Mouse (Mus musculus): ENCODE measurements around the gene Rab1b. TPM values are rescaled to one million over a fixed set of nuclear protein-coding genes. Genes with fewer than 3 reads are reported as not detected.

Gene Rab1b
- polyA plus RNA-seq, 1 experiment from 2014 or later, result 213 TPM

- WGBS, result 31% methylated on average over 21 of the region's 21 CpGs
- Histone ChIP-seq H3K4me1 (replicated peaks; ENCODE audit: control insufficient read depth, insufficient read depth, low read length) (peaks cover 22% of the 10 kb centered on the region), H3K27ac (no peak overlapping the region), H3K36me3 (replicated peaks; ENCODE audit: control insufficient read depth, insufficient read depth) (no peaks in the 10 kb centered on the region), H3K4me2 (replicated peaks) (peak overlapping the region; percentile 64), H3K9me3 (ENCODE audit: control insufficient read depth, low read length) (no peaks in the 10 kb centered on the region), H3K9ac (peak overlapping the region; percentile 52), H3K27me3 (ENCODE audit: control insufficient read depth, insufficient read depth, low read length) (peaks cover 21% of the 10 kb centered on the region; the same call in 1 of the 2 replicates), H3K4me3 (replicated peaks; ENCODE audit: low read length) (peak overlapping the region; percentile 31)
- ATAC-seq (ENCODE audit: low FRiP score), result no peak
- no peak for DNase-seq (ENCODE audit: low spot score)
These were observed 38.2 kb downstream of the Rab1b start for GRCm38 (mm10) chr19:5068570-5069234.

- Histone ChIP-seq H3K9me3 (ENCODE audit: control insufficient read depth, low read length) (no peaks in the 10 kb centered on the region), H3K27ac (no peak within 1 kb of the TSS), H3K27me3 (ENCODE audit: control insufficient read depth, insufficient read depth, low read length) (peaks cover 21% of the 10 kb centered on the region; the same call in 1 of the 2 replicates), H3K9ac (peak within 1 kb of the TSS; percentile 52), H3K4me3 (replicated peaks; ENCODE audit: low read length) (peak within 1 kb of the TSS; percentile 31), H3K4me1 (replicated peaks; ENCODE audit: control insufficient read depth, insufficient read depth, low read length) (peaks cover 22% of the 10 kb centered on the region), H3K36me3 (replicated peaks; ENCODE audit: control insufficient read depth, insufficient read depth) (no peaks in the 10 kb centered on the region), H3K4me2 (replicated peaks) (peak within 1 kb of the TSS; percentile 64)
- no peak for ATAC-seq (ENCODE audit: low FRiP score)
- no peak for DNase-seq (ENCODE audit: low spot score)
- WGBS, result under 1% methylated on average over 54 of the region's 56 CpGs
These were observed 38.9 kb downstream of the Rab1b start, which contains the start of gene Cd248 for GRCm38 (mm10) chr19:5067867-5068569. Gene Cd248, plus strand, starts transcription at chr19:5068078.

GRCm38 (mm10) chr19:5067040-5067799, 39.7 kb downstream of the Rab1b start:
- Histone ChIP-seq H3K27ac (no peak overlapping the region), H3K9ac (peak overlapping the region; percentile 52; the same call in 1 of the 2 replicates), H3K27me3 (ENCODE audit: control insufficient read depth, insufficient read depth, low read length) (peaks cover 21% of the 10 kb centered on the region; the same call in 1 of the 2 replicates), H3K36me3 (replicated peaks; ENCODE audit: control insufficient read depth, insufficient read depth) (no peaks in the 10 kb centered on the region), H3K4me2 (replicated peaks) (peak overlapping the region; percentile 64), H3K9me3 (ENCODE audit: control insufficient read depth, low read length) (no peaks in the 10 kb centered on the region), H3K4me1 (replicated peaks; ENCODE audit: control insufficient read depth, insufficient read depth, low read length) (peaks cover 22% of the 10 kb centered on the region), H3K4me3 (replicated peaks; ENCODE audit: low read length) (peak overlapping the region; percentile 31; the same call in 1 of the 2 replicates)
- ATAC-seq (ENCODE audit: low FRiP score), result no peak
- no peak for DNase-seq (ENCODE audit: low spot score)
- WGBS, result 11% methylated on average over 15 of the region's 15 CpGs

GRCm38 (mm10) chr19:5065104-5065503, 41.8 kb downstream of the Rab1b start:
- H3K4me2 ChIP-seq (replicated peaks), result no peak overlapping the region
- no peak overlapping the region for H3K27ac ChIP-seq
- H3K9ac ChIP-seq, result no peak overlapping the region
- WGBS, result 73% methylated on average over 7 of the region's 7 CpGs
- H3K9me3 ChIP-seq (ENCODE audit: control insufficient read depth, low read length), result no peaks in the 10 kb centered on the region
- H3K4me3 ChIP-seq (replicated peaks; ENCODE audit: low read length), result no peak overlapping the region
- DNase-seq (ENCODE audit: low spot score), result no peak
- H3K4me1 ChIP-seq (replicated peaks; ENCODE audit: control insufficient read depth, insufficient read depth, low read length), result peaks cover 20% of the 10 kb centered on the region
- ATAC-seq (ENCODE audit: low FRiP score), result no peak
- peaks cover 21% of the 10 kb centered on the region; the same call in 1 of the 2 replicates for H3K27me3 ChIP-seq (ENCODE audit: control insufficient read depth, insufficient read depth, low read length)
- H3K36me3 ChIP-seq (replicated peaks; ENCODE audit: control insufficient read depth, insufficient read depth), result no peaks in the 10 kb centered on the region

- H3K4me3 ChIP-seq (replicated peaks; ENCODE audit: low read length), result no peak overlapping the region
- peaks cover 7% of the 10 kb centered on the region for H3K27me3 ChIP-seq (ENCODE audit: control insufficient read depth, insufficient read depth, low read length)
- DNase-seq (ENCODE audit: low spot score) (no peak), ATAC-seq (ENCODE audit: low FRiP score) (no peak)
- no peak overlapping the region for H3K4me2 ChIP-seq (replicated peaks)
- H3K27ac ChIP-seq, result no peak overlapping the region
- no peaks in the 10 kb centered on the region for H3K36me3 ChIP-seq (replicated peaks; ENCODE audit: control insufficient read depth, insufficient read depth)
- 89% methylated on average over 6 of the region's 6 CpGs for WGBS
- H3K9ac ChIP-seq, result no peak overlapping the region
- H3K4me1 ChIP-seq (replicated peaks; ENCODE audit: control insufficient read depth, insufficient read depth, low read length), result peaks cover 15% of the 10 kb centered on the region; the same call in 1 of the 2 replicates
- no peaks in the 10 kb centered on the region for H3K9me3 ChIP-seq (ENCODE audit: control insufficient read depth, low read length)
These were observed 44.4 kb downstream of the Rab1b start for GRCm38 (mm10) chr19:5062446-5062845.

GRCm38 (mm10) chr19:5062041-5062440, 44.8 kb downstream of the Rab1b start:
- peaks cover 3% of the 10 kb centered on the region for H3K27me3 ChIP-seq (ENCODE audit: control insufficient read depth, insufficient read depth, low read length)
- no peak for ATAC-seq (ENCODE audit: low FRiP score)
- no peaks in the 10 kb centered on the region for H3K9me3 ChIP-seq (ENCODE audit: control insufficient read depth, low read length)
- 89% methylated on average over 5 of the region's 5 CpGs for WGBS
- H3K9ac ChIP-seq, result no peak overlapping the region
- H3K4me1 ChIP-seq (replicated peaks; ENCODE audit: control insufficient read depth, insufficient read depth, low read length), result peaks cover 13% of the 10 kb centered on the region; the same call in 1 of the 2 replicates
- no peaks in the 10 kb centered on the region for H3K36me3 ChIP-seq (replicated peaks; ENCODE audit: control insufficient read depth, insufficient read depth)
- H3K4me2 ChIP-seq (replicated peaks), result no peak overlapping the region
- no peak for DNase-seq (ENCODE audit: low spot score)
- no peak overlapping the region for H3K4me3 ChIP-seq (replicated peaks; ENCODE audit: low read length)
- H3K27ac ChIP-seq, result no peak overlapping the region

GRCm38 (mm10) chr19:5060365-5061330, 46.2 kb downstream of the Rab1b start:
- H3K4me1 ChIP-seq (replicated peaks; ENCODE audit: control insufficient read depth, insufficient read depth, low read length), result 0 out of 2 replicates have a peak, but pooled peaks cover 10% of the 10 kb centered on the region
- 32% methylated on average over 5 of the region's 5 CpGs for WGBS
- no peaks in the 10 kb centered on the region for H3K9me3 ChIP-seq (ENCODE audit: control insufficient read depth, low read length)
- no peak overlapping the region for H3K4me2 ChIP-seq (replicated peaks)
- H3K27ac ChIP-seq, result no peak overlapping the region
- DNase-seq (ENCODE audit: low spot score) (no peak), ATAC-seq (ENCODE audit: low FRiP score) (no peak)
- H3K9ac ChIP-seq, result no peak overlapping the region
- H3K4me3 ChIP-seq (replicated peaks; ENCODE audit: low read length), result no peak overlapping the region
- H3K27me3 ChIP-seq (ENCODE audit: control insufficient read depth, insufficient read depth, low read length), result no peaks in the 10 kb centered on the region; the same call in 1 of the 2 replicates
- no peaks in the 10 kb centered on the region for H3K36me3 ChIP-seq (replicated peaks; ENCODE audit: control insufficient read depth, insufficient read depth)
